Mouse (Mus musculus): ENCODE data around the gene Hmga2. TPM values are rescaled to one million over a fixed set of nuclear protein-coding genes. Genes with fewer than 3 reads are reported as not detected.

The Hmga2 gene
- polyA plus RNA-seq, 1 experiment from 2014 or later = 4.3 TPM

DNA sequence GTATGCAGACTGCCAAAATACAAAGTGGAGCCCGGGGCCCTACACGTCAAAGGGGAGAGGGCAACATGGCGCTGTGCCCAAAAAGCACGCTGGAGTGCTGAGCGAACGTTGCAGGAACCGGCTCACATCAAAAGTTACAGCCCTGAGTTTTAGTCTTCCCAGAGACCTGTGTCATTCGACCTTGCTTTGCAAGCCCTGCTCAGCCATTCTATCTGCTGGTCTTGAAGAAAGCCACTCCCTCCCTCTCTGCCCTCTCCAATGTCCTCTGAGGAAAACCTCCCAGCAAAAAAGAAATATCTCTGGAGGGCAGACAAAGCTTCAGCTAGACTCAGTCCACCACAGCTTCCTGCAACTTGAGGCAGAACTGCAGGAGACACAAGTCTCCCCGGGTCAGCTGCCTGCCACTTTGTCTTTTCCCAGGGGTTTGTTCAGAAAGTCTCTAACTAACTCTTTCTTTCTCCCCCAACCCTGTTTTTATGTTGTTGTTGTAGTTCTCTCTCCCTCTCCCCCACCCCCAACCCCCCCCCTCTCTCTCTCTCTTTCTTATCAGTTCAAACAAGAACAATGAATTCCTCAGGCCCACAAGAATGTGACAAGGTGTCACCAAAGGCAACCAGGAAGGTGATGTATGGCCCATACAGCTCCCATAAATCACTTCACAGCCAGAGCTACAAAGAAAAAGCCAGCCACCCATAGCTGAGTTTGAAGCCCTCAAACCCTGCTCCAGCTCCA is 43.4 kb downstream of the Hmga2 start:
- ATAC-seq (ENCODE audit: low FRiP score) = no peak
- peaks cover 26% of the 10 kb centered on the region for H3K4me1 ChIP-seq (replicated peaks)
- H3K4me3 ChIP-seq = no peak overlapping the region
- no peak overlapping the region for H3K4me2 ChIP-seq
- 28% methylated on average over 9 of the region's 9 CpGs for whole genome bisulfite sequencing
- no peaks in the 10 kb centered on the region for H3K36me3 ChIP-seq
- no peak overlapping the region for H3K9ac ChIP-seq
- no peaks in the 10 kb centered on the region for H3K9me3 ChIP-seq
- no peak overlapping the region for H3K27ac ChIP-seq
- H3K27me3 ChIP-seq = no peaks in the 10 kb centered on the region

- Histone ChIP-seq H3K9ac (no peak overlapping the region), H3K9me3 (no peaks in the 10 kb centered on the region), H3K27ac (no peak overlapping the region; the same call in 1 of the 2 replicates), H3K27me3 (no peaks in the 10 kb centered on the region), H3K4me2 (no peak overlapping the region), H3K4me1 (replicated peaks) (peaks cover 28% of the 10 kb centered on the region), H3K36me3 (no peaks in the 10 kb centered on the region), H3K4me3 (no peak overlapping the region)
- 66% methylated on average over 9 of the region's 9 CpGs for WGBS
- no peak for ATAC-seq (ENCODE audit: low FRiP score)
Observed at GRCm38 (mm10) chr10:120432081-120432480, 44.2 kb downstream of the Hmga2 start.

- Histone ChIP-seq H3K4me1 (replicated peaks) (peaks cover 29% of the 10 kb centered on the region), H3K9me3 (no peaks in the 10 kb centered on the region), H3K27me3 (no peaks in the 10 kb centered on the region), H3K36me3 (no peaks in the 10 kb centered on the region), H3K4me3 (no peak overlapping the region), H3K27ac (no peak overlapping the region), H3K4me2 (no peak overlapping the region), H3K9ac (no peak overlapping the region)
- ATAC-seq (ENCODE audit: low FRiP score) = no peak
- WGBS = 75% methylated on average over 2 of the region's 2 CpGs
Observed at GRCm38 (mm10) chr10:120431435-120431834, 44.8 kb downstream of the Hmga2 start.

DNA sequence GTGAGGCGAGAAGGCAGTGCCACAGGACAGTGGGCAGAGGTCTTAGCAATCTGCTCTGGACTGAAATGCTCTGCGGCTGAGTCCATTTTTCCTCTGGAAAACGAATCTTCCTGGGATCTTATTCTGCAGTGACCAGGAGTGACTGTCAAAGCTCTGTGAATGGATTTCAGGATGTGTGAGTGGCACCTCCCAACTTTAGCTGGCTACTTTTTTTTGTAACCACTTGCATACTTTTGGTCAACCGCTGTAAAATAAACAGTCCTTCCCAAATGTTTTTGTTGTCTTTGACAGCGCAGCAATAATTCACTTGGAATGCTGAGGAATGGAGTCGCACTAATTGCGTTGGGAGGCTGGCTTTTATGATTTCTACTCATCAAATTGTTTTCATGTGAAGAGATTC is 45.8 kb downstream of the Hmga2 start:
- Histone ChIP-seq H3K27ac (no peak overlapping the region), H3K4me2 (no peak overlapping the region), H3K4me1 (replicated peaks) (peaks cover 34% of the 10 kb centered on the region), H3K9me3 (no peaks in the 10 kb centered on the region), H3K4me3 (no peak overlapping the region), H3K27me3 (no peaks in the 10 kb centered on the region), H3K36me3 (no peaks in the 10 kb centered on the region), H3K9ac (no peak overlapping the region)
- WGBS = 70% methylated on average over 7 of the region's 7 CpGs
- ATAC-seq (ENCODE audit: low FRiP score) = no peak

GRCm38 (mm10) chr10:120429758-120430259 is 46.5 kb downstream of the Hmga2 start:
- Histone ChIP-seq H3K4me2 (no peak overlapping the region), H3K9me3 (no peaks in the 10 kb centered on the region), H3K4me1 (replicated peaks) (peaks cover 34% of the 10 kb centered on the region), H3K27ac (no peak overlapping the region), H3K4me3 (no peak overlapping the region), H3K27me3 (no peaks in the 10 kb centered on the region), H3K36me3 (no peaks in the 10 kb centered on the region), H3K9ac (no peak overlapping the region)
- no peak for ATAC-seq (ENCODE audit: low FRiP score)
- 73% methylated on average over 5 of the region's 5 CpGs for WGBS

DNA sequence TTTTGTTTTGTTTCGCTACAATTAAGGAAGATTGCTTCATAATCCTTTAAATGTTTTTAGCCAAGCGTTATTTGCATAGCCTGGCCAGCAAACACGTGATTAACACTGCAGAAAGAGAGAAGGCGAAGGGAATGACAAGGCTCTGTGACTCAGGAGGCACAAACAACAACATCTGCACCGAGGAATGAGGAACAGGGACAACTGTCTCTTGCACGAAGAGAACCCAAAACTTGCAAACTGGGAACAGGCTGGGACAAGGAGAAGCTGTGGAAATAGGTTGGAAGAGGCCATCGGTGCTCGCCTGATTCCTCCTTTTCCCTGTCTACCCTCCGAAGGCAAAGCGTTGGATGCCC is 47.1 kb downstream of the Hmga2 start:
- H3K9ac ChIP-seq = no peak overlapping the region
- H3K4me1 ChIP-seq (replicated peaks) = peaks cover 34% of the 10 kb centered on the region
- no peak for ATAC-seq (ENCODE audit: low FRiP score)
- H3K27me3 ChIP-seq = no peaks in the 10 kb centered on the region
- H3K36me3 ChIP-seq = no peaks in the 10 kb centered on the region
- no peaks in the 10 kb centered on the region for H3K9me3 ChIP-seq
- H3K4me2 ChIP-seq = peak overlapping the region; percentile 39; the same call in 1 of the 2 replicates
- WGBS = 82% methylated on average over 10 of the region's 10 CpGs
- H3K27ac ChIP-seq = no peak overlapping the region
- no peak overlapping the region for H3K4me3 ChIP-seq

- Histone ChIP-seq H3K36me3 (no peaks in the 10 kb centered on the region), H3K4me2 (peak overlapping the region; percentile 39), H3K27me3 (no peaks in the 10 kb centered on the region), H3K27ac (peak overlapping the region; percentile 66), H3K4me1 (replicated peaks) (peaks cover 39% of the 10 kb centered on the region), H3K4me3 (no peak overlapping the region), H3K9ac (0 out of 2 replicates have a peak overlapping the region, but pooled peaks have one; percentile 29), H3K9me3 (no peaks in the 10 kb centered on the region)
- ATAC-seq (ENCODE audit: low FRiP score) = peak; percentile 69
- WGBS = 60% methylated on average over 33 of the region's 33 CpGs
Observed at GRCm38 (mm10) chr10:120428430-120429198, 47.7 kb downstream of the Hmga2 start.

- H3K27ac ChIP-seq = no peak overlapping the region
- H3K4me1 ChIP-seq (replicated peaks) = peaks cover 40% of the 10 kb centered on the region
- no peak overlapping the region for H3K4me2 ChIP-seq
- H3K36me3 ChIP-seq = no peaks in the 10 kb centered on the region
- 69% methylated on average over 14 of the region's 14 CpGs for WGBS
- H3K4me3 ChIP-seq = no peak overlapping the region
- no peak overlapping the region for H3K9ac ChIP-seq
- ATAC-seq (ENCODE audit: low FRiP score) = no peak
- H3K9me3 ChIP-seq = no peaks in the 10 kb centered on the region
- H3K27me3 ChIP-seq = no peaks in the 10 kb centered on the region
Observed at GRCm38 (mm10) chr10:120426086-120426610, 50.1 kb downstream of the Hmga2 start.

DNA sequence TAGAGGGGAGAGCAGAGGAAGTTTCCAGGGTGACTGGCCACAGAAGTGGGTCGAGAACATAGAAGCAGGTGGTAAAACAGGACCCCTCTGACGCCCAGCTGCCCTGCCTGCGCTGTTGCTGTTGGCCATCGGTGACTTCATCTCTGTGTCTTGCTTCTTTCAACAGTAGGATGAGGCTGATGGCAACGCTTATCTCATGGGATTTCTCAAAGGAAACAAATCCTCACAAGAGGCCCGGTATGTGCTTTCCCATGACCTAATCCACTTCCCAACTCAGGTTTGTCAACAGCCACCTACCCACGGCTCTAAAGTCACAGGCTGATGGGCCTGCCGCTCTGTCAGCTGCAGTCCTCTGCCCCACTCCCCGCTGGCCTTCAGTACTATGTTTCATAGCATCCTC is 52.3 kb downstream of the Hmga2 start:
- Histone ChIP-seq H3K27me3 (no peaks in the 10 kb centered on the region), H3K36me3 (no peaks in the 10 kb centered on the region), H3K4me3 (no peak overlapping the region), H3K4me1 (replicated peaks) (peaks cover 49% of the 10 kb centered on the region), H3K4me2 (no peak overlapping the region), H3K27ac (no peak overlapping the region), H3K9me3 (no peaks in the 10 kb centered on the region), H3K9ac (no peak overlapping the region)
- ATAC-seq (ENCODE audit: low FRiP score) = no peak
- 83% methylated on average over 9 of the region's 9 CpGs for WGBS

DNA sequence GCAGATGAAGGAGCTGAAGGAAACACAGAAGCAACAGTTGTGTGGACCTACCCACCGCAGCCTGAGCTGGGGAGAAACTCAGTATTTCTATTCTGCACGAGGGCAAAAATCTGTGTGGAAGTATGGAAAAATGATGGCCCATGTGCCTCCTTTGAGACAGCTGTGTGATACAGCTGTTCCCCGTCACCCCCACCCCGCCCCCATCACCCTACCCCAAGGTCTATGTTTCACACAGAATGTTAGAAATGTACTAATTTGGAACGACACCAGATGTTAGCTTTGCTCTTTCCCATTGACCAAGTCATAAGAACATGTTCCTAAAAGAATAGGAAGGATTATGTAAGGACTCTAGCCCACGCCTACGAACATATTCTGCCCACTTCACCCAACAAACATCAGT is 53.0 kb downstream of the Hmga2 start:
- Histone ChIP-seq H3K4me1 (replicated peaks) (peaks cover 48% of the 10 kb centered on the region), H3K9ac (no peak overlapping the region), H3K4me3 (no peak overlapping the region), H3K27ac (no peak overlapping the region), H3K36me3 (no peaks in the 10 kb centered on the region), H3K9me3 (no peaks in the 10 kb centered on the region), H3K4me2 (no peak overlapping the region), H3K27me3 (no peaks in the 10 kb centered on the region)
- no peak for ATAC-seq (ENCODE audit: low FRiP score)
- WGBS = 73% methylated on average over 7 of the region's 7 CpGs

DNA sequence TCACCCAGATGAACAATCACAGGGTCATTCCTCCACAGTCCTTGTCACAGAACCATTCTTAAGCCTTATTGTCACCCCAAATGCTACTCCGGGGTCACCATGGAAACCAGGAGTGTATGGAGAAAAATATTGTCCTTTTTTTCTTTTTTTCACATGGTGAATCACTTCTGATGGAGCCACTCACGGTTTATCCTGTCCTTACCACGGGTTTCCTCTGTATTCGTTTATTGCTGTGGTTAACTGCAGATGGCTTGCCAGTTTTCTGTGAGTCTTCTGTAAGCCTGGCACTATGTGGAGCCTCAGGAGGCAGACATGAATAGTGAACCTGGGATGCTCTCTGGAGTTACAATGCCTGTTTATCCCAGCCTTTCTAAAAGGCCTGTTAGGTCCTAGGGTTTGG is 53.4 kb downstream of the Hmga2 start:
- Histone ChIP-seq H3K36me3 (no peaks in the 10 kb centered on the region), H3K4me3 (no peak overlapping the region), H3K4me1 (replicated peaks) (peaks cover 52% of the 10 kb centered on the region), H3K27me3 (no peaks in the 10 kb centered on the region), H3K9me3 (no peaks in the 10 kb centered on the region), H3K9ac (no peak overlapping the region), H3K27ac (no peak overlapping the region), H3K4me2 (no peak overlapping the region)
- WGBS = 29% methylated on average over 4 of the region's 4 CpGs
- no peak for ATAC-seq (ENCODE audit: low FRiP score)

DNA sequence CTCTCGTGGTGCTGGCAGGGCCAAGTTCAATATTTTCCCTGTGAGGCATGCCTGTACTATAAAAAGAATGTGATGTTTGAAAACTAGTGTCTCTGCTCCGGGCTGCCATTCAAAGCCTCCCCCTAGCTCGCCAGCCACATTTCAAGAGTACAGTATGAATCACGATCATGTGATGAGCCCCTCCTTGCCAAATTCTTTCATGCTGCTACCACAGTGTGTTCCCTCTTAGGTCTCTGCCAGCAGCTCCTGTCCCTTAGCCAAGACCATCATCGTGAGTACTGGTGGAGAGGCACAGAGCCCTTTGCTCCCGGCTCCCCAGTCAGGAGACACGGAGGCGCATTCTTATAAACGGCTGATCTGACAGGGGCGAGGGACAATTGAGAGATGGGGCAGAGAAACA is 54.2 kb downstream of the Hmga2 start:
- 39% methylated on average over 10 of the region's 10 CpGs for WGBS
- peaks cover 57% of the 10 kb centered on the region for H3K4me1 ChIP-seq (replicated peaks)
- peak; percentile 66 for ATAC-seq (ENCODE audit: low FRiP score)

More for the DNA sequence above, 54.2 kb downstream of the Hmga2 start:
- H3K9me3 ChIP-seq = no peaks in the 10 kb centered on the region
- 0 out of 2 replicates have a peak overlapping the region, but pooled peaks have one; percentile 14 for H3K9ac ChIP-seq
- no peak overlapping the region for H3K4me3 ChIP-seq
- H3K4me2 ChIP-seq = 0 out of 2 replicates have a peak overlapping the region, but pooled peaks have one; percentile 11
- H3K36me3 ChIP-seq = no peaks in the 10 kb centered on the region
- H3K27ac ChIP-seq = peak overlapping the region; percentile 19; the same call in 1 of the 2 replicates
- no peaks in the 10 kb centered on the region for H3K27me3 ChIP-seq
